Mouse (Mus musculus) thymus, postnatal 10 days (tissue): Measurements from ENCODE around the gene Rell1.

Source experiments
- DNase-seq, 2 experiments: peaks; one replicate each; pipeline ENCODE4 v3.0.0; 2021; ENCODE audit warnings: low spot score in 2 of 2

Rell1 gene

GRCm38 (mm10) chr5:63968443-63969415, at the start of gene Rell1:
Gene Rell1, minus strand, starts transcription at chr5:63968897.
- DNase-seq: peak; percentile 94 to 99

GRCm38 (mm10) chr5:64012596-64013366, 44.1 kb upstream of the Rell1 start:
- no peak for DNase-seq

- DNase-seq: no peak
Measured at GRCm38 (mm10) chr5:64006548-64006947, 37.9 kb upstream of the Rell1 start.

GRCm38 (mm10) chr5:64003302-64003701, 34.6 kb upstream of the Rell1 start:
- DNase-seq: no peak

GRCm38 (mm10) chr5:63993865-63994264, 25.2 kb upstream of the Rell1 start:
- DNase-seq: no peak

GRCm38 (mm10) chr5:63990675-63991074, 22.0 kb upstream of the Rell1 start:
- no peak for DNase-seq

GRCm38 (mm10) chr5:63986337-63986736, 17.6 kb upstream of the Rell1 start:
- DNase-seq: no peak

- DNase-seq: no peak
Measured at GRCm38 (mm10) chr5:63982296-63982695, 13.6 kb upstream of the Rell1 start.

- no peak for DNase-seq
Measured at GRCm38 (mm10) chr5:63970991-63971390, 2.3 kb upstream of the Rell1 start.

- DNase-seq: no peak
Measured at GRCm38 (mm10) chr5:63970281-63970732, 1.6 kb upstream of the Rell1 start.

GRCm38 (mm10) chr5:63969476-63970112, 897 bp upstream of the Rell1 start:
- no peak for DNase-seq

- peak; percentile 13 to 35 for DNase-seq
Measured at GRCm38 (mm10) chr5:63967591-63968141, 1.0 kb downstream of the Rell1 start.

- DNase-seq: no peak
Measured at GRCm38 (mm10) chr5:63966379-63966778, 2.3 kb downstream of the Rell1 start.

- no peak for DNase-seq
Measured at GRCm38 (mm10) chr5:63965946-63966345, 2.8 kb downstream of the Rell1 start.

- DNase-seq: no peak
Measured at GRCm38 (mm10) chr5:63964576-63964975, 4.1 kb downstream of the Rell1 start.

GRCm38 (mm10) chr5:63961726-63962125, 7.0 kb downstream of the Rell1 start:
- no peak for DNase-seq

GRCm38 (mm10) chr5:63960565-63960964, 8.1 kb downstream of the Rell1 start:
- no peak for DNase-seq

GRCm38 (mm10) chr5:63958963-63959708, 9.6 kb downstream of the Rell1 start:
- no peak for DNase-seq

- DNase-seq: no peak
Measured at GRCm38 (mm10) chr5:63957607-63958006, 11.1 kb downstream of the Rell1 start.

GRCm38 (mm10) chr5:63956411-63956810, 12.3 kb downstream of the Rell1 start:
- DNase-seq: no peak
